Mouse (Mus musculus) CH12.LX (cell line): ENCODE data around the gene Prpf3. TPM values are rescaled to one million over a fixed set of nuclear protein-coding genes. Genes with fewer than 3 reads are reported as not detected.

Experiments used
- DNase-seq: peaks from one replicate; pipeline ENCODE4 v3.0.0-alpha.2; 2013; ENCODE audit errors: extremely low read depth
- H3K27ac ChIP-seq: 2 replicates; pipeline ENCODE4 v1.5.1; 2012; ENCODE audit warnings: low read depth, mild to moderate bottlenecking, control low read depth, moderate library complexity; ENCODE audit not compliant: insufficient read depth
- H3K27me3 ChIP-seq: replicated peaks from 2 replicates; pipeline ENCODE3; 2012; ENCODE audit warnings: inconsistent platforms
- H3K36me3 ChIP-seq, 2 experiments: replicated peaks in 1 of 2; 2 replicates each; pipeline versions ENCODE3 to v1.6.1; 2012; ENCODE audit warnings: inconsistent platforms in 1 of 2, low read length in 1 of 2, mild to moderate bottlenecking in 1 of 2, mixed read lengths in 1 of 2, moderate library complexity in 1 of 2; ENCODE audit not compliant: control insufficient read depth in 1 of 2, insufficient read depth in 1 of 2
- H3K4me1 ChIP-seq, 2 experiments: 2 replicates each; pipeline ENCODE4 v1.6.1; 2012; ENCODE audit warnings: inconsistent platforms in 1 of 2, moderate library complexity in 1 of 2; ENCODE audit not compliant: insufficient read depth in 2 of 2, control insufficient read depth in 1 of 2
- H3K4me2 ChIP-seq: 2 replicates; pipeline ENCODE4 v1.6.1; 2012; ENCODE audit warnings: low read depth, mild to moderate bottlenecking, control low read depth; ENCODE audit not compliant: poor library complexity, insufficient read depth, severe bottlenecking
- H3K4me3 ChIP-seq, 3 experiments: fragments of 150-350 bp in 1 of 3; sonication (generic) in 1 of 3; replicated peaks in 1 of 3; 2 replicates each; pipeline versions ENCODE3 to v1.5.1; 2011 to 2012; ENCODE audit warnings: low read depth in 2 of 3, low read length in 2 of 3, mild to moderate bottlenecking in 2 of 3, moderate library complexity in 2 of 3, control low read depth in 1 of 3, improper control_type of control experiment in 1 of 3, inconsistent platforms in 1 of 3, mixed read lengths in 1 of 3; ENCODE audit not compliant: poor library complexity in 1 of 3
- H3K79me2 ChIP-seq: replicated peaks from 2 replicates; pipeline ENCODE4 v1.6.1; 2012; ENCODE audit warnings: mild to moderate bottlenecking, moderate library complexity; ENCODE audit not compliant: control insufficient read depth, poor library complexity, insufficient read depth, severe bottlenecking; ENCODE audit errors: extremely low read depth
- H3K9ac ChIP-seq: 2 replicates; pipeline ENCODE4 v1.6.1; 2012; ENCODE audit warnings: low read depth, mild to moderate bottlenecking, control low read depth, moderate library complexity; ENCODE audit not compliant: insufficient read depth
- H3K9me3 ChIP-seq: replicated peaks from 2 replicates; pipeline ENCODE3; 2012; ENCODE audit warnings: low read length, inconsistent platforms, mixed read lengths
- BHLHE40 ChIP-seq: IDR thresholded peaks from 2 replicates; pipeline ENCODE4 v1.6.1; 2011; ENCODE audit warnings: mild to moderate bottlenecking, low read depth, low read length, improper control_type of control experiment
- CHD1 ChIP-seq: IDR thresholded peaks from 2 replicates; pipeline ENCODE4 v1.6.1; 2012; ENCODE audit warnings: low read depth, low read length, improper control_type of control experiment, inconsistent platforms
- E2F4 ChIP-seq: IDR thresholded peaks from 2 replicates; pipeline ENCODE4 v1.6.1; 2011; ENCODE audit warnings: low read depth, low read length, improper control_type of control experiment; ENCODE audit not compliant: insufficient replicate concordance
- ELF1 ChIP-seq: IDR thresholded peaks from 2 replicates; pipeline ENCODE4 v1.6.1; 2014; ENCODE audit warnings: low read depth, mild to moderate bottlenecking, inconsistent platforms, low read length, improper control_type of control experiment
- GABPA ChIP-seq: IDR thresholded peaks from 2 replicates; pipeline ENCODE4 v1.6.1; 2012; ENCODE audit warnings: low read depth, low read length, improper control_type of control experiment, inconsistent platforms; ENCODE audit not compliant: insufficient replicate concordance
- HCFC1 ChIP-seq: IDR thresholded peaks from 2 replicates; pipeline ENCODE4 v1.6.1; 2012; ENCODE audit warnings: low read depth, mild to moderate bottlenecking, inconsistent platforms, low read length, improper control_type of control experiment
- IRF4 ChIP-seq: IDR thresholded peaks from 2 replicates; pipeline ENCODE4 v1.6.1; 2014; ENCODE audit warnings: low read depth, mild to moderate bottlenecking, inconsistent platforms, low read length, improper control_type of control experiment
- MAFK ChIP-seq: IDR thresholded peaks from 2 replicates; pipeline ENCODE4 v1.6.1; 2011; ENCODE audit warnings: low read length, improper control_type of control experiment; ENCODE audit not compliant: insufficient replicate concordance
- MAZ ChIP-seq: IDR thresholded peaks from 2 replicates; pipeline ENCODE4 v1.6.1; 2012; ENCODE audit warnings: low read depth, mild to moderate bottlenecking, inconsistent platforms, low read length, improper control_type of control experiment, moderate library complexity
- MXI1 ChIP-seq: IDR thresholded peaks from 2 replicates; pipeline ENCODE4 v1.6.1; 2011; ENCODE audit warnings: mild to moderate bottlenecking, low read depth, low read length, improper control_type of control experiment
- MYC ChIP-seq: IDR thresholded peaks from 2 replicates; pipeline ENCODE4 v1.6.1; 2011; ENCODE audit warnings: low read depth, mild to moderate bottlenecking, improper control_type of control experiment, low read length
- NELFE ChIP-seq: IDR thresholded peaks from 2 replicates; pipeline ENCODE4 v1.6.1; 2011; ENCODE audit warnings: low read depth, low read length, improper control_type of control experiment
- NRF1 ChIP-seq: IDR thresholded peaks from 2 replicates; pipeline ENCODE4 v1.6.1; 2014; ENCODE audit warnings: low read depth, mild to moderate bottlenecking, inconsistent platforms, low read length, improper control_type of control experiment, moderate library complexity
- PAX5 ChIP-seq: IDR thresholded peaks from 2 replicates; pipeline ENCODE4 v1.6.1; 2012; ENCODE audit warnings: low read length, inconsistent platforms, mixed read lengths
- POLR2A ChIP-seq: IDR thresholded peaks from 2 replicates; pipeline ENCODE4 v1.6.1; 2011; ENCODE audit warnings: low read depth, mild to moderate bottlenecking, improper control_type of control experiment, low read length
- POLR2AphosphoS2 ChIP-seq: IDR thresholded peaks from 2 replicates; pipeline ENCODE4 v1.6.1; 2011; ENCODE audit warnings: low read depth, low read length, improper control_type of control experiment
- RAD21 ChIP-seq: IDR thresholded peaks from 2 replicates; pipeline ENCODE4 v1.6.1; 2011; ENCODE audit warnings: low read depth, mild to moderate bottlenecking, low read length, improper control_type of control experiment, moderate library complexity
- RCOR1 ChIP-seq: conservative IDR thresholded peaks from 2 replicates; pipeline ENCODE4 v1.6.1; 2012; ENCODE audit warnings: low read depth, mild to moderate bottlenecking, inconsistent platforms, low read length, improper control_type of control experiment
- SIN3A ChIP-seq: IDR thresholded peaks from 2 replicates; pipeline ENCODE4 v1.6.1; 2012; ENCODE audit warnings: low read length, improper control_type of control experiment, inconsistent platforms
- SMC3 ChIP-seq: IDR thresholded peaks from 2 replicates; pipeline ENCODE4 v1.6.1; 2011; ENCODE audit warnings: low read depth, low read length, improper control_type of control experiment
- TCF12 ChIP-seq: IDR thresholded peaks from 2 replicates; pipeline ENCODE4 v1.6.1; 2014; ENCODE audit warnings: low read depth, mild to moderate bottlenecking, inconsistent platforms, low read length, improper control_type of control experiment
- UBTF ChIP-seq: IDR thresholded peaks from 2 replicates; pipeline ENCODE4 v1.6.1; 2012; ENCODE audit warnings: low read depth, mild to moderate bottlenecking, inconsistent platforms, low read length, improper control_type of control experiment, moderate library complexity
- USF1 ChIP-seq: IDR thresholded peaks from 2 replicates; pipeline ENCODE4 v1.6.1; 2014; ENCODE audit warnings: low read depth, mild to moderate bottlenecking, inconsistent platforms, low read length, improper control_type of control experiment
- ZKSCAN1 ChIP-seq: IDR thresholded peaks from 2 replicates; pipeline ENCODE4 v1.6.1; 2012; ENCODE audit warnings: low read depth, inconsistent platforms, low read length, improper control_type of control experiment, borderline replicate concordance
- ZMIZ1 ChIP-seq: IDR thresholded peaks from 2 replicates; pipeline ENCODE4 v1.6.1; 2012; ENCODE audit warnings: low read depth, mild to moderate bottlenecking, inconsistent platforms, low read length, improper control_type of control experiment
- ZNF384 ChIP-seq: IDR thresholded peaks from 2 replicates; pipeline ENCODE4 v1.6.1; 2012; ENCODE audit warnings: low read depth, low read length, improper control_type of control experiment, inconsistent platforms
- dilution Hi-C: fragments of 300-500 bp; cut with MboI; formaldehyde crosslinking; loops from 2 replicates; pipeline ENCODE4 v1.14.3; 2020; ENCODE audit warnings: low sequenced_read_pairs; ENCODE audit not compliant: extremely low pct_unique_long_range_greater_than_20kb, extremely low pct_ligation_motif_present
- in situ Hi-C: fragments of 300-500 bp; cut with MboI; formaldehyde crosslinking; loops from 3 replicates; pipeline ENCODE4 v1.14.3; 2019; ENCODE audit warnings: low sequenced_read_pairs, low pct_ligation_motif_present, low pct_unique_long_range_greater_than_20kb, mixed read lengths
- polyA plus RNA-seq: library from polyadenylated mRNA; unstranded; fragments of >175 nt; gene quantifications from 2 replicates; pipeline ENCODE4 v1.2.1, GENCODE M21; 2012; ENCODE audit warnings: low read depth; ENCODE audit not compliant: insufficient read length
- total RNA-seq, 2 experiments: library from RNA; depleted of rRNA; stranded (reverse); fragments of 300-350 nt in 1 of 2; fragments of >200 nt in 1 of 2; gene quantifications; 2 replicates each; pipeline ENCODE4 v1.2.3; 2012 to 2014

The Prpf3 gene
- total and polyA plus RNA-seq, 3 experiments: 11.5 to 67.8 (median 27.1) TPM

GRCm38 (mm10) chr3:95819351-95819985 is 36.2 kb downstream of the Prpf3 start (continued):
- TF ChIP-seq ZKSCAN1 (no peak), TCF12 (peak; percentile 82; the same call in 1 of the 2 replicates), E2F4 (no peak), NELFE (peak; percentile 81), POLR2A (peak; percentile 81), PAX5 (no peak), ELF1 (peak; percentile 73), RAD21 (no peak), USF1 (peak; percentile 43), MAZ (peak; percentile 92; the same call in 1 of the 2 replicates), NRF1 (peak; percentile 82)
- TF ChIP-seq, all 38 proteins: peak for 17

GRCm38 (mm10) chr3:95818571-95819288 is 37.0 kb downstream of the Prpf3 start, which contains the start of gene Rprd2:
Gene Rprd2, minus strand, starts transcription at chr3:95818863.
- dilution Hi-C loops (no loop called here), in situ Hi-C loops (no loop called here)
- H3K27ac ChIP-seq: peak within 1 kb of the TSS; percentile 97
- H3K9ac ChIP-seq: peak within 1 kb of the TSS; percentile 96
- H3K4me1 ChIP-seq: peaks cover 4 to 29% of the 10 kb centered on the region in 2 experiments; a peak in 2 of 4 replicates
- H3K36me3 ChIP-seq: peaks cover 0 to 6% of the 10 kb centered on the region in 2 experiments
- H3K4me3 ChIP-seq: peak within 1 kb of the TSS; percentile 74 to 90 (median 83)
- no peaks in the 10 kb centered on the region for H3K27me3 ChIP-seq
- H3K9me3 ChIP-seq: no peaks in the 10 kb centered on the region
- peak; percentile 74; the same call in 1 of the 2 replicates for TF ChIP-seq CHD1
- TF ChIP-seq MXI1: peak; percentile 61; the same call in 1 of the 2 replicates
- TF ChIP-seq MAFK: no peak
- peak; percentile 79; the same call in 1 of the 2 replicates for TF ChIP-seq TCF12
- peak; percentile 77 for TF ChIP-seq NELFE
- peak; percentile 42; the same call in 1 of the 2 replicates for TF ChIP-seq BHLHE40
- TF ChIP-seq RCOR1: no peak
- TF ChIP-seq IRF4: peak; percentile 24; the same call in 1 of the 2 replicates
- peak; percentile 88 for TF ChIP-seq ZMIZ1
- TF ChIP-seq SIN3A: peak; percentile 87
- no peak for TF ChIP-seq GABPA
- peak; percentile 16 for TF ChIP-seq HCFC1
- no peak for TF ChIP-seq PAX5
- TF ChIP-seq MYC: 0 out of 2 replicates have a peak, but pooled peaks have one; percentile 25
- no peak for TF ChIP-seq NRF1
- TF ChIP-seq ZNF384: peak; percentile 97
- TF ChIP-seq POLR2AphosphoS2: no peak
- TF ChIP-seq POLR2A: peak; percentile 71; the same call in 1 of the 2 replicates
- peak; percentile 31 for TF ChIP-seq UBTF
- TF ChIP-seq SMC3: no peak
- peaks cover 47% of the 10 kb centered on the region for H3K79me2 ChIP-seq
- DNase-seq: peak; percentile 69
- 0 out of 2 replicates have a peak within 1 kb of the TSS, but pooled peaks have one; percentile 13 for H3K4me2 ChIP-seq
